Mouse (Mus musculus): ENCODE data around the gene Mgat4a.
A peak's percentile ranks its signal among the peaks of the same experiment; 100 is the strongest.

Mgat4a gene

GRCm38 (mm10) chr1:37464878-37465452 lies 75.9 kb downstream of the Mgat4a start:
- DNase-seq (ENCODE audit: low read depth), result no peak

GRCm38 (mm10) chr1:37457546-37457945 lies 83.3 kb downstream of the Mgat4a start:
- no peak for DNase-seq (ENCODE audit: low read depth)

- DNase-seq (ENCODE audit: low read depth), result no peak
Observed at GRCm38 (mm10) chr1:37451270-37451669, 89.5 kb downstream of the Mgat4a start.

GRCm38 (mm10) chr1:37448361-37449095 lies 92.3 kb downstream of the Mgat4a start:
- DNase-seq (ENCODE audit: low read depth), result peak; percentile 49

GRCm38 (mm10) chr1:37442848-37443835 lies 97.7 kb downstream of the Mgat4a start:
- no peak for DNase-seq (ENCODE audit: low read depth)

- no peak for DNase-seq (ENCODE audit: low read depth)
Observed at GRCm38 (mm10) chr1:37436419-37436818, 104.4 kb downstream of the Mgat4a start.

- DNase-seq (ENCODE audit: low read depth), result no peak
Observed at GRCm38 (mm10) chr1:37430297-37430840, 110.4 kb downstream of the Mgat4a start.

GRCm38 (mm10) chr1:37429366-37430296 lies 111.2 kb downstream of the Mgat4a start, which contains the start of the genes Coa5 and Unc50:
Coa5 (minus strand) TSS chr1:37430103.
Unc50 (plus strand) TSS chr1:37430139.
- DNase-seq (ENCODE audit: low read depth), result peak; percentile 96

GRCm38 (mm10) chr1:37428911-37429310 lies 111.9 kb downstream of the Mgat4a start:
- DNase-seq (ENCODE audit: low read depth), result peak; percentile 51

- no peak for DNase-seq (ENCODE audit: low read depth)
Observed at GRCm38 (mm10) chr1:37427144-37427875, 113.5 kb downstream of the Mgat4a start.

GRCm38 (mm10) chr1:37419420-37419819 lies 121.4 kb downstream of the Mgat4a start:
- peak; percentile 47 for DNase-seq (ENCODE audit: low read depth)

GRCm38 (mm10) chr1:37415394-37415793 lies 125.4 kb downstream of the Mgat4a start:
- no peak for DNase-seq (ENCODE audit: low read depth)

GRCm38 (mm10) chr1:37409647-37410046 lies 131.2 kb downstream of the Mgat4a start:
- DNase-seq (ENCODE audit: low read depth), result no peak

GRCm38 (mm10) chr1:37408678-37409077 lies 132.1 kb downstream of the Mgat4a start:
- no peak for DNase-seq (ENCODE audit: low read depth)

GRCm38 (mm10) chr1:37408059-37408458 lies 132.8 kb downstream of the Mgat4a start:
- peak; percentile 73 for DNase-seq (ENCODE audit: low read depth)

- DNase-seq (ENCODE audit: low read depth), result no peak
Observed at GRCm38 (mm10) chr1:37407228-37407627, 133.6 kb downstream of the Mgat4a start.

- no peak for DNase-seq (ENCODE audit: low read depth)
Observed at GRCm38 (mm10) chr1:37405137-37405536, 135.7 kb downstream of the Mgat4a start.

GRCm38 (mm10) chr1:37401687-37402086 lies 139.1 kb downstream of the Mgat4a start:
- DNase-seq (ENCODE audit: low read depth), result peak; percentile 73

- no peak for DNase-seq (ENCODE audit: low read depth)
Observed at GRCm38 (mm10) chr1:37399734-37400133, 141.1 kb downstream of the Mgat4a start.

- DNase-seq (ENCODE audit: low read depth), result no peak
Observed at GRCm38 (mm10) chr1:37398961-37399360, 141.9 kb downstream of the Mgat4a start.
